Mouse (Mus musculus) stomach, postnatal 0 days (tissue): Measurements from ENCODE around the gene Slc31a1. TPM values are rescaled to one million over a fixed set of nuclear protein-coding genes. Genes with fewer than 3 reads are reported as not detected.

Source experiments
- ATAC-seq: fragments of 200-750 bp; cut with Nextera tagmentation; 2 replicates; pipeline ENCODE4 v1.8.0; 2017; ENCODE audit not compliant: low FRiP score, low TSS enrichment
- DNase-seq: peaks from one replicate; pipeline ENCODE4 v3.0.0-alpha.2; 2016; ENCODE audit warnings: low spot score
- H3K27ac ChIP-seq: fragments of 300-500 bp; sonication (generic); replicated peaks from 2 replicates; pipeline ENCODE4 v1.5.1; 2014; ENCODE audit warnings: mild to moderate bottlenecking, control low read depth
- H3K27me3 ChIP-seq: fragments of 300-500 bp; sonication (generic); 2 replicates; pipeline ENCODE4 v1.6.1; 2014; ENCODE audit warnings: low read length; ENCODE audit not compliant: control insufficient read depth, insufficient read depth
- H3K36me3 ChIP-seq: fragments of 300-500 bp; sonication (generic); 2 replicates; pipeline ENCODE4 v1.6.1; 2014; ENCODE audit warnings: low read length, mixed read lengths; ENCODE audit not compliant: control insufficient read depth, insufficient read depth
- H3K4me1 ChIP-seq: fragments of 300-500 bp; sonication (generic); replicated peaks from 2 replicates; pipeline ENCODE4 v1.6.1; 2014; ENCODE audit warnings: antibody characterized with exemption; ENCODE audit not compliant: control insufficient read depth, insufficient read depth
- H3K4me2 ChIP-seq: fragments of 300-500 bp; sonication (generic); replicated peaks from 2 replicates; pipeline ENCODE4 v1.6.1; 2014; ENCODE audit warnings: low read depth, mild to moderate bottlenecking, control low read depth, moderate library complexity
- H3K4me3 ChIP-seq: fragments of 300-500 bp; sonication (generic); 2 replicates; pipeline ENCODE4 v1.5.1; 2014; ENCODE audit warnings: low read depth, low read length, control low read depth
- H3K9ac ChIP-seq: fragments of 300-500 bp; sonication (generic); 2 replicates; pipeline ENCODE4 v1.6.1; 2014; ENCODE audit warnings: mild to moderate bottlenecking, low read length, control low read depth, mixed read lengths
- H3K9me3 ChIP-seq: fragments of 300-500 bp; sonication (generic); 2 replicates; pipeline ENCODE4 v1.6.1; 2016; ENCODE audit warnings: low read length; ENCODE audit not compliant: control insufficient read depth
- CTCF ChIP-seq: IDR thresholded peaks from 2 replicates; pipeline ENCODE4 v1.5.1; 2016; ENCODE audit warnings: antibody characterized with exemption, low read depth, mild to moderate bottlenecking, moderate library complexity
- EP300 ChIP-seq: optimal IDR thresholded peaks from 2 replicates; pipeline ENCODE3; 2016; ENCODE audit warnings: antibody characterized with exemption
- WGBS: fragments of 180-500 bp; shearing (Covaris S2); extraction: QIAGEN DNeasy Blood & Tissue Kit; methylation state at CpG from one replicate; pipeline ENCODE4 v1.1.7; 2014; 5-methylcytosine and 5-hydroxymethylcytosine counted together
- polyA plus RNA-seq: library from polyadenylated mRNA; unstranded; fragments of >200 nt; fragmentation: Nextera tagmentation; extraction: Ambion mirVana; gene quantifications from 2 replicates; pipeline ENCODE4 v1.2.1, GENCODE M21; 2015

Slc31a1 gene
- polyA plus RNA-seq, 1 experiment from 2014 or later, result 51.4 TPM

- no peak for ATAC-seq
- Histone ChIP-seq H3K9ac (no peak overlapping the region), H3K4me1 (peaks cover 4% of the 10 kb centered on the region; the same call in 1 of the 2 replicates), H3K9me3 (no peaks in the 10 kb centered on the region), H3K27me3 (no peaks in the 10 kb centered on the region), H3K4me2 (no peak overlapping the region), H3K4me3 (no peak overlapping the region), H3K36me3 (peaks cover 25% of the 10 kb centered on the region), H3K27ac (no peak overlapping the region)
- 88% methylated on average over 10 of the region's 10 CpGs for WGBS
- no peak for TF ChIP-seq CTCF
- no peak for TF ChIP-seq EP300
- DNase-seq, result no peak
These were observed 51.1 kb downstream of the Slc31a1 start for GRCm38 (mm10) chr4:62411606-62412005.

- Histone ChIP-seq H3K4me2 (no peak overlapping the region), H3K36me3 (peaks cover 57% of the 10 kb centered on the region), H3K9me3 (no peaks in the 10 kb centered on the region), H3K4me3 (no peak overlapping the region), H3K27ac (no peak overlapping the region), H3K4me1 (no peaks in the 10 kb centered on the region), H3K9ac (no peak overlapping the region), H3K27me3 (no peaks in the 10 kb centered on the region)
- DNase-seq (no peak), ATAC-seq (no peak)
- whole genome bisulfite sequencing, result 88% methylated on average over 8 of the region's 8 CpGs
- TF ChIP-seq EP300 (no peak), CTCF (no peak)
These were observed 57.9 kb downstream of the Slc31a1 start for GRCm38 (mm10) chr4:62418448-62418847.

- whole genome bisulfite sequencing, result 94% methylated on average over 6 of the region's 6 CpGs
- Histone ChIP-seq H3K4me3 (no peak overlapping the region), H3K4me2 (no peak overlapping the region), H3K27me3 (no peaks in the 10 kb centered on the region), H3K9ac (no peak overlapping the region), H3K4me1 (no peaks in the 10 kb centered on the region), H3K36me3 (peaks cover 60% of the 10 kb centered on the region), H3K27ac (no peak overlapping the region), H3K9me3 (no peaks in the 10 kb centered on the region)
- ATAC-seq, result no peak
- TF ChIP-seq CTCF, result no peak
- no peak for TF ChIP-seq EP300
- no peak for DNase-seq
These were observed 58.6 kb downstream of the Slc31a1 start for GRCm38 (mm10) chr4:62419091-62419490.

DNA sequence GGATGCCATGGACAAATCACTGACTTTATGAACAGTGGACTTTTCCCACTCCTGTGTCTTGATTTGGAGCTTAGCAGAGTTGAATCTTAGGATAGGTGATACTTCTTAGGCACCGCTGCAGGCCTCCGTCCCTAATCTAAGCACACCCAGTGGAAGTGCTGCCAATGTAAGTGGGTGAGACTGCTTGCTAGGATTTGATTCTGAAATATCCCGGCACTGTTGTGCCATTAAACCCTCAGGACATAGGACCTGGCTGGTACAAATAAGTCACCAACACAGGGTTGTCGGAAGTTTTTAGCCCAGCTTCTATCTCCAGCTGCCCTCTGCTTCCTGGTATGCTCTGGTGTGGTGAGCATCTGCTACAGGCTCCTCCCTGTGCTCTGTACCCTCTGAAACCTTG lies 65.4 kb downstream of the Slc31a1 start:
- ATAC-seq, result no peak
- Histone ChIP-seq H3K36me3 (peaks cover 27% of the 10 kb centered on the region), H3K4me2 (no peak overlapping the region), H3K9me3 (no peaks in the 10 kb centered on the region), H3K4me3 (no peak overlapping the region), H3K27me3 (no peaks in the 10 kb centered on the region), H3K4me1 (no peaks in the 10 kb centered on the region), H3K27ac (no peak overlapping the region), H3K9ac (no peak overlapping the region)
- no peak for DNase-seq
- TF ChIP-seq CTCF (no peak), EP300 (no peak)
- WGBS, result 88% methylated on average over 4 of the region's 4 CpGs

GRCm38 (mm10) chr4:62427978-62428758 lies 67.6 kb downstream of the Slc31a1 start:
- Histone ChIP-seq H3K36me3 (peaks cover 12% of the 10 kb centered on the region; the same call in 1 of the 2 replicates), H3K9ac (no peak overlapping the region), H3K4me2 (no peak overlapping the region), H3K27me3 (no peaks in the 10 kb centered on the region), H3K9me3 (no peaks in the 10 kb centered on the region), H3K27ac (no peak overlapping the region), H3K4me1 (no peaks in the 10 kb centered on the region), H3K4me3 (no peak overlapping the region)
- 64% methylated on average over 17 of the region's 17 CpGs for WGBS
- ATAC-seq (0 out of 2 replicates have a peak, but pooled peaks have one; percentile 42), DNase-seq (no peak)
- TF ChIP-seq CTCF (no peak), EP300 (no peak)

- TF ChIP-seq CTCF (no peak), EP300 (no peak)
- DNase-seq (no peak), ATAC-seq (no peak)
- Histone ChIP-seq H3K4me2 (no peak overlapping the region), H3K9me3 (no peaks in the 10 kb centered on the region), H3K4me3 (no peak overlapping the region), H3K4me1 (no peaks in the 10 kb centered on the region), H3K27ac (no peak overlapping the region), H3K9ac (no peak overlapping the region), H3K36me3 (0 out of 2 replicates have a peak, but pooled peaks cover 5% of the 10 kb centered on the region), H3K27me3 (no peaks in the 10 kb centered on the region)
- WGBS, result 87% methylated on average over 9 of the region's 9 CpGs
These were observed 69.1 kb downstream of the Slc31a1 start for GRCm38 (mm10) chr4:62429616-62430015.
